Mouse (Mus musculus): ENCODE data around the gene Arrdc4. TPM values are rescaled to one million over a fixed set of nuclear protein-coding genes. Genes with fewer than 3 reads are reported as not detected.

The Arrdc4 gene
- total and polyA plus RNA-seq, 3 experiments = not detected

GRCm38 (mm10) chr7:68691454-68691853 lies 57.6 kb downstream of the Arrdc4 start:
- Histone ChIP-seq H3K4me3 (ENCODE audit: control insufficient read depth in 1 of 2, insufficient read depth in 1 of 2, low read depth in 2 of 2, low read length in 2 of 2) (no peak overlapping the region), H3K27me3 (ENCODE audit: control insufficient read depth in 1 of 2, insufficient read depth in 2 of 2, low read length in 2 of 2) (no peaks in the 10 kb centered on the region), H3K9me3 (replicated peaks; ENCODE audit: insufficient read depth, low read length) (no peaks in the 10 kb centered on the region), H3K36me3 (ENCODE audit: control insufficient read depth in 1 of 2, insufficient read depth in 2 of 2, low read length in 2 of 2) (no peaks in the 10 kb centered on the region), H3K79me2 (ENCODE audit: control insufficient read depth, insufficient read depth, low read length, poor library complexity) (no peaks in the 10 kb centered on the region), H3K4me1 (ENCODE audit: control insufficient read depth in 1 of 2, insufficient read depth in 2 of 2, low read length in 2 of 2) (no peaks in the 10 kb centered on the region), H3K9ac (ENCODE audit: control insufficient read depth, low read depth, low read length, poor library complexity, severe bottlenecking) (no peak overlapping the region), H3K27ac (ENCODE audit: control insufficient read depth, low read depth, low read length) (no peak overlapping the region)
- no peak for DNase-seq (ENCODE audit: low read depth, low spot score)
- no peak for TF ChIP-seq CHD2 (IDR thresholded peaks at IDR 0.05; ENCODE audit: low read length)
- no peak for TF ChIP-seq SIN3A (IDR thresholded peaks at IDR 0.05; ENCODE audit: low read length)

DNA sequence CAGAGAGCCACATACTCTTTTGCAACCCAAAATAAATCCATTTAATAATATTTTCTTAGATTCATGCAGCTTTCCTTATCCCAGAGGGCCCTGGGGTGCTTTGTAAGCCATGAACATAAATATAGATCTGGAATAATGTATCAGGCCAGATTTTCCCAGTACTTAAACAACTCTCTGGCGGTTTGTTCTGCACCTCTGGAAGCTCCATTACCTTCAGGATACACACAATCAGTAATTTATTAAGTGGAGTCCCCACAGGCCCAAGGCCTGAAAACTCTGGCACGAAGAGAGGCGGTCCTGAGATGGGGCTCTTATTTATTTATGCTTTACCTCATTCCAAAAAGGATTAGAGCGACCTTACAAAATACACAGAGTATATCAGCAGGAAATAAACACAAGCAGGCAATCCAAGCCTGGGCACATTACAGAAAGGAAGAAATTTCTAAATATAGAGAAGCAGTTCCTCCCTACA lies 61.9 kb downstream of the Arrdc4 start:
- Histone ChIP-seq H3K79me2 (ENCODE audit: control insufficient read depth, insufficient read depth, low read length, poor library complexity) (no peaks in the 10 kb centered on the region), H3K27ac (ENCODE audit: control insufficient read depth, low read depth, low read length) (no peak overlapping the region), H3K9me3 (replicated peaks; ENCODE audit: insufficient read depth, low read length) (no peaks in the 10 kb centered on the region), H3K27me3 (ENCODE audit: control insufficient read depth in 1 of 2, insufficient read depth in 2 of 2, low read length in 2 of 2) (no peaks in the 10 kb centered on the region), H3K36me3 (ENCODE audit: control insufficient read depth in 1 of 2, insufficient read depth in 2 of 2, low read length in 2 of 2) (no peaks in the 10 kb centered on the region), H3K4me1 (ENCODE audit: control insufficient read depth in 1 of 2, insufficient read depth in 2 of 2, low read length in 2 of 2) (no peaks in the 10 kb centered on the region), H3K9ac (ENCODE audit: control insufficient read depth, low read depth, low read length, poor library complexity, severe bottlenecking) (no peak overlapping the region), H3K4me3 (ENCODE audit: control insufficient read depth in 1 of 2, insufficient read depth in 1 of 2, low read depth in 2 of 2, low read length in 2 of 2) (no peak overlapping the region)
- TF ChIP-seq CHD1 (IDR thresholded peaks at IDR 0.05; ENCODE audit: low read depth, low read length) (no peak), POLR2AphosphoS5 (IDR thresholded peaks at IDR 0.05; ENCODE audit: borderline replicate concordance, low read depth, low read length) (no peak), KAT2A (conservative IDR thresholded peaks at IDR 0.05; ENCODE audit: low read depth, low read length) (no peak), CTCF (IDR thresholded peaks at IDR 0.05 in 2 of 3, conservative IDR thresholded peaks at IDR 0.05 in 1 of 3; ENCODE audit: control insufficient read depth in 1 of 3, insufficient read depth in 1 of 3, low read depth in 2 of 3, low read length in 3 of 3, poor library complexity in 1 of 3, severe bottlenecking in 1 of 3) (no peak), TAL1 (IDR thresholded peaks at IDR 0.05; ENCODE audit: low read length) (no peak), EP300 (IDR thresholded peaks at IDR 0.05; ENCODE audit: low read depth in 1 of 2, low read length in 2 of 2) (no peak), MAZ (IDR thresholded peaks at IDR 0.05; ENCODE audit: low read depth, low read length) (no peak), MXI1 (IDR thresholded peaks at IDR 0.05; ENCODE audit: low read depth, low read length) (no peak), BHLHE40 (IDR thresholded peaks at IDR 0.05; ENCODE audit: borderline replicate concordance, low read depth, low read length) (no peak), ZKSCAN1 (IDR thresholded peaks at IDR 0.05; ENCODE audit: low read depth, low read length) (no peak), MEF2A (IDR thresholded peaks at IDR 0.05; ENCODE audit: extremely low read depth, insufficient replicate concordance, low read depth, low read length, poor library complexity, severe bottlenecking) (no peak), MYC (IDR thresholded peaks at IDR 0.05; ENCODE audit: low read depth, low read length) (no peak), NELFE (IDR thresholded peaks at IDR 0.05; ENCODE audit: low read depth, low read length) (no peak)
- no peak for DNase-seq (ENCODE audit: low read depth, low spot score)
